Mouse (Mus musculus): ENCODE data around the gene Smg5. TPM values are rescaled to one million over a fixed set of nuclear protein-coding genes. Genes with fewer than 3 reads are reported as not detected.

Gene Smg5
- polyA plus RNA-seq, 1 experiment from 2014 or later: 31.8 TPM

DNA sequence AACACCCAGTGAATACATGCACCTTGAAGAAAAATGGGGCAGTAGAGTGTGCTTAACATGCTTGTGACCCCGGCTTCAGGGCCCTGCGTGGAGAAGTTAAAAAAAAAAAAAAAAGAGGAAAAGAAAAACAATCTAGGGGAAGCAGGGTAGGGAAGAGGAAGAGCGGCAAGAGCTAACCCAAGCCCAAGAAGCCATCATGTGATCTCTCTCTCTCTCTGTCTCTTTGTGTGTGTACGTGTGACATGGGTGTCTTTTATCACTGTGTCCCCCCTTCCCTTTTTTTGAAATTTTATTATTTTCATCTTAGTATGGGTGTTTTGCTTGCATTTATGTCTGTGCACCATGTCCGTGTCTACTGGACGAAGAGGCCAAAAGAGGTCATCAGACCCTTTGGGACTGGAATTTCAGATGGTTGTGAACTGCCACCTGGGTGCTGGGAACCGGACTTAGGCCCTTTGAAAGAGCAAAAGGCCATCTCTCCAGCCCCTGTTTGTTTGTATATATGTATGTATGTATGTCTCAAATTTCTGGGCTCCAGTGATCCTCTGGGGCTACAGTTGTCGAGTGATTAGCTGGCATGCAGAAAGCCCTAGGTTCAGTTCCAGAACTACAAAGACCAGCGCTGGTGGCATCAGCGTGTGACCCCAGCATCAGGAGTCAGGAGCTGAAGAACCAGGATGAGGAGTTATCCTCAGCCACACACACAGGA lies 67.6 kb downstream of the Smg5 start:
- H3K36me3 ChIP-seq: peaks cover 48% of the 10 kb centered on the region
- H3K4me3 ChIP-seq (replicated peaks): no peak overlapping the region
- no peaks in the 10 kb centered on the region for H3K27me3 ChIP-seq
- H3K4me2 ChIP-seq: no peak overlapping the region
- H3K27ac ChIP-seq: no peak overlapping the region
- ATAC-seq (ENCODE audit: low read depth) (no peak), DNase-seq (no peak)
- peaks cover 26% of the 10 kb centered on the region for H3K4me1 ChIP-seq (replicated peaks)
- H3K9me3 ChIP-seq (replicated peaks): no peaks in the 10 kb centered on the region
- H3K9ac ChIP-seq: no peak overlapping the region
- 86% methylated on average over 10 of the region's 10 CpGs for WGBS (ENCODE audit: insufficient replicate concordance)

- DNase-seq: peak; percentile 63
- no peak for ATAC-seq (ENCODE audit: low read depth)
- Histone ChIP-seq H3K9me3 (replicated peaks) (no peaks in the 10 kb centered on the region), H3K9ac (peak overlapping the region; percentile 22; the same call in 1 of the 2 replicates), H3K27ac (no peak overlapping the region), H3K36me3 (peaks cover 40% of the 10 kb centered on the region), H3K27me3 (no peaks in the 10 kb centered on the region), H3K4me3 (replicated peaks) (no peak overlapping the region), H3K4me1 (replicated peaks) (peaks cover 54% of the 10 kb centered on the region), H3K4me2 (0 out of 2 replicates have a peak overlapping the region, but pooled peaks have one; percentile 2)
- WGBS (ENCODE audit: insufficient replicate concordance): 4% methylated on average over 2 of the region's 2 CpGs
Observed at GRCm38 (mm10) chr3:88407090-88407489, 71.0 kb downstream of the Smg5 start.

DNA sequence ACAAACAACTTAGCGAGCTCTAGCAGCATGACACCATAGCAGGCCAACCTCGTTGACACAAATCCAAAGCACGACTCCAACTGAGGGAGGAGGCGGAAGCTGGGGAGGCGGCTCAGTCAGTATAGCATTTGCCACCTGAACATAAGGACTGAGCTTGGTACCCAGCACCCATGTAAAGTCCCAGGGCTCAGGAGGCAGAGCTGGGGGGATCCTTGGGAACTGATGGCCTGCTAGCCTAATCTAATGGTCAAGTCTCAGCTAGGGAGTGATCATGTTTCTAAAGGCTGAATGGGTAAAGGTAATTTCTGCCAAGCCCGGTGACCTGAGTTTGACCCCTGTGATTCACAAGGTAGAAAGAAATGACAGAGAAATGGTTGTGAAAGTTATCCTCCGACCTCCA lies 71.5 kb downstream of the Smg5 start:
- ATAC-seq (ENCODE audit: low read depth): no peak
- no peaks in the 10 kb centered on the region for H3K9me3 ChIP-seq (replicated peaks)
- peak overlapping the region; percentile 2; the same call in 1 of the 2 replicates for H3K4me2 ChIP-seq
- peaks cover 40% of the 10 kb centered on the region for H3K36me3 ChIP-seq
- WGBS (ENCODE audit: insufficient replicate concordance): 53% methylated on average over 7 of the region's 7 CpGs
- no peaks in the 10 kb centered on the region for H3K27me3 ChIP-seq
- no peak overlapping the region for H3K27ac ChIP-seq
- no peak for DNase-seq
- H3K4me1 ChIP-seq (replicated peaks): peaks cover 58% of the 10 kb centered on the region
- H3K4me3 ChIP-seq (replicated peaks): no peak overlapping the region; the same call in 1 of the 2 replicates
- peak overlapping the region; percentile 4; the same call in 1 of the 2 replicates for H3K9ac ChIP-seq

DNA sequence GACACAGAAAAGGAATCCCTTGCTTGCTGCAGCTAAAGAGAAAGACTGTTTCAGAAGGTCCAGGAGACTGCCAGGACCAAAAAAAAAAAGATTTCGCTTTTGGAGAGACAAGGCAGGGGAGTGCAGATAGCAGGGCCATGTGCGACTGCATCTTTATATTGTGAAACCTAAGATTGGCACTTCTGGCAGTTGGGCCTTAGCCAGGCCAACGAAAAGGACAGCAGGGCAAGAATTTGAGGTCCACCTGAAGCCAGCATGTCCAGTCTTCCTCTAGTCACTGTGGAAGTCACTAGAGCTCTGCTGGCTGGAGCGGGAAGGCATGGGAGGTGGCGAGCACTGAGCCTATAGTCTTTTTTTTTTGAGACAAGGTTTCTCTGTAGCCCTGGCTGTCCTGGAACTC lies 72.9 kb downstream of the Smg5 start:
- WGBS (ENCODE audit: insufficient replicate concordance): 32% methylated on average over 5 of the region's 5 CpGs
- H3K4me3 ChIP-seq (replicated peaks): peak overlapping the region; percentile 77
- no peaks in the 10 kb centered on the region for H3K27me3 ChIP-seq
- H3K4me2 ChIP-seq: peak overlapping the region; percentile 92
- peak overlapping the region; percentile 91 for H3K27ac ChIP-seq
- H3K9ac ChIP-seq: peak overlapping the region; percentile 86
- DNase-seq (no peak), ATAC-seq (ENCODE audit: low read depth) (no peak)
- no peaks in the 10 kb centered on the region for H3K9me3 ChIP-seq (replicated peaks)
- H3K36me3 ChIP-seq: peaks cover 43% of the 10 kb centered on the region
- peaks cover 71% of the 10 kb centered on the region for H3K4me1 ChIP-seq (replicated peaks)

GRCm38 (mm10) chr3:88409741-88410644 lies 73.9 kb downstream of the Smg5 start, which contains the start of gene Pmf1:
TSS of gene Pmf1 (minus strand) at chr3:88410331.
- peak within 1 kb of the TSS; percentile 92 for H3K4me2 ChIP-seq
- H3K9ac ChIP-seq: peak within 1 kb of the TSS; percentile 86
- no peaks in the 10 kb centered on the region for H3K27me3 ChIP-seq
- peak within 1 kb of the TSS; percentile 77 for H3K4me3 ChIP-seq (replicated peaks)
- H3K36me3 ChIP-seq: peaks cover 43% of the 10 kb centered on the region
- WGBS (ENCODE audit: insufficient replicate concordance): under 1% methylated on average over 54 of the region's 54 CpGs
- DNase-seq (peak; percentile 91), ATAC-seq (ENCODE audit: low read depth) (peak; percentile 91)
- no peaks in the 10 kb centered on the region for H3K9me3 ChIP-seq (replicated peaks)
- H3K4me1 ChIP-seq (replicated peaks): peaks cover 75% of the 10 kb centered on the region
- H3K27ac ChIP-seq: peak within 1 kb of the TSS; percentile 91

DNA sequence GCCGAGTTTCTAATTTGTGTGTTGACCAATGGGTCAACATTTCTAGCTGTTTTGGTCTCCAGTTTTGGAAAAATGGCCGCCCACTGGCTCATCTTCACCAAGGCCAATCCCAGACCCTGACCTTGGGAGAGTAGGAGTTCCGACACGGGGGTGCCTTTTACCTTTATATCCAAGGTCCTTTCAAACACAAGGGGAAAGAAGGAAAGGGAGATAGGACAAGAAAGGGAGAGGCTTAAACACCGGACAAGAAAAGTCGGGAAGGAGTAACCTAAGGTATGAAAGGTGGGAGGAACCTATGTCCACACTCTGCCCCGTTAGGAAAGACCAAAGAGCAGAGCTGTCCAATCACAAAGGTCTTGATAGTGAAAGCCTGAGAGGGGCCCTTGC lies 74.6 kb downstream of the Smg5 start:
- DNase-seq (peak; percentile 19), ATAC-seq (ENCODE audit: low read depth) (no peak)
- H3K9me3 ChIP-seq (replicated peaks): no peaks in the 10 kb centered on the region
- peak overlapping the region; percentile 86 for H3K9ac ChIP-seq
- H3K4me1 ChIP-seq (replicated peaks): peaks cover 82% of the 10 kb centered on the region
- 27% methylated on average over 7 of the region's 7 CpGs for WGBS (ENCODE audit: insufficient replicate concordance)
- peaks cover 46% of the 10 kb centered on the region for H3K36me3 ChIP-seq
- H3K27ac ChIP-seq: peak overlapping the region; percentile 91
- H3K4me2 ChIP-seq: peak overlapping the region; percentile 92
- H3K27me3 ChIP-seq: no peaks in the 10 kb centered on the region
- peak overlapping the region; percentile 77 for H3K4me3 ChIP-seq (replicated peaks)

DNA sequence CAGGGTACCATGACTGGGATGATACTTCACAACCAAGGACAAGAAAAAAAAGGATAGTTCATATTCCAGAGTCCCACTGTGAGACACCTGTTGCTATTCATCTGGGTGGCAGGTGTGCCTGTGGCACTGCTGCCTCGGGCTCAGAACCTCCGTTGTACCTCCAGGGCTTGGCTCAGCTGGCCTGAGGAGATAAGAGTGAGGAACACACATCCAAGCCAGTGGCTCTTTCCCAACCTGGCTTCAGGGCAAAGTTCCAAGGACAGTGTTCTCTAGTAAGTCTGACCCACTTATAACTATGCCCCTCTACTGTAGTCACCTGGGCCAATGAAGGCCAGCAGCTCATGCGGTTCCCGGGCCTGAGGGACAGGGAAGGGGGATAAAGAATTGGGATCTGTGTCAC lies 75.6 kb downstream of the Smg5 start:
- peak overlapping the region; percentile 92 for H3K4me2 ChIP-seq
- WGBS (ENCODE audit: insufficient replicate concordance): 49% methylated on average over 4 of the region's 4 CpGs
- peaks cover 86% of the 10 kb centered on the region for H3K4me1 ChIP-seq (replicated peaks)
- peak overlapping the region; percentile 91 for H3K27ac ChIP-seq
- H3K9me3 ChIP-seq (replicated peaks): no peaks in the 10 kb centered on the region
- peak overlapping the region; percentile 6; the same call in 1 of the 2 replicates for H3K4me3 ChIP-seq (replicated peaks)
- peak; percentile 50 for DNase-seq
- no peaks in the 10 kb centered on the region for H3K27me3 ChIP-seq
- peaks cover 56% of the 10 kb centered on the region for H3K36me3 ChIP-seq
- H3K9ac ChIP-seq: peak overlapping the region; percentile 86
- ATAC-seq (ENCODE audit: low read depth): peak; percentile 59

Other genes starting within 250 kb of the Smg5 start
- 5.5 and 7.5 TPM in 2 replicates for gene Mef2d, start 193.9 kb upstream of the Smg5 start, polyA plus RNA-seq (2015; fragmentation: Nextera tagmentation; extraction: Ambion mirVana)
- 14.7 and 15.4 TPM in 2 replicates for gene Rhbg, start 81.6 kb upstream of the Smg5 start, polyA plus RNA-seq (2015; fragmentation: Nextera tagmentation; extraction: Ambion mirVana)
- gene Gm38392, start 49.0 kb upstream of the Smg5 start, polyA plus RNA-seq (2015; fragmentation: Nextera tagmentation; extraction: Ambion mirVana): 1.3 TPM in 1 of 2 replicates, not detected in the other
- gene Tsacc, start 39.3 kb upstream of the Smg5 start, polyA plus RNA-seq (2015; fragmentation: Nextera tagmentation; extraction: Ambion mirVana): 6.3 and 6.9 TPM in 2 replicates
- gene Cct3, start 39.1 kb upstream of the Smg5 start, polyA plus RNA-seq (2015; fragmentation: Nextera tagmentation; extraction: Ambion mirVana): 376 and 404 TPM in 2 replicates
- 89.4 and 92.9 TPM in 2 replicates for gene Glmp, start 11.2 kb upstream of the Smg5 start, polyA plus RNA-seq (2015; fragmentation: Nextera tagmentation; extraction: Ambion mirVana)
- gene Tmem79, start 112 bp upstream of the Smg5 start, polyA plus RNA-seq (2015; fragmentation: Nextera tagmentation; extraction: Ambion mirVana): 1.5 TPM in 2 replicates
- gene Paqr6, start 28.3 kb downstream of the Smg5 start, polyA plus RNA-seq (2015; fragmentation: Nextera tagmentation; extraction: Ambion mirVana): 7.5 and 7.7 TPM in 2 replicates
- 0.17 and 0.29 TPM in 2 replicates for gene Bglap3, start 36.5 kb downstream of the Smg5 start, polyA plus RNA-seq (2015; fragmentation: Nextera tagmentation; extraction: Ambion mirVana)
- gene Bglap2, start 42.4 kb downstream of the Smg5 start, polyA plus RNA-seq (2015; fragmentation: Nextera tagmentation; extraction: Ambion mirVana): not detected in 2 replicates
- not detected in 2 replicates for gene Bglap, start 48.2 kb downstream of the Smg5 start, polyA plus RNA-seq (2015; fragmentation: Nextera tagmentation; extraction: Ambion mirVana)
- gene Pmf1, start 74.1 kb downstream of the Smg5 start, polyA plus RNA-seq (2015; fragmentation: Nextera tagmentation; extraction: Ambion mirVana): 97.1 and 105 TPM in 2 replicates
- gene Slc25a44, start 88.9 kb downstream of the Smg5 start, polyA plus RNA-seq (2015; fragmentation: Nextera tagmentation; extraction: Ambion mirVana): 10.4 and 13.2 TPM in 2 replicates
- 13.8 and 15.8 TPM in 2 replicates for gene Sema4a, start 124.9 kb downstream of the Smg5 start, polyA plus RNA-seq (2015; fragmentation: Nextera tagmentation; extraction: Ambion mirVana)
- 165 and 184 TPM in 2 replicates for gene Lmna, start 173.7 kb downstream of the Smg5 start, polyA plus RNA-seq (2015; fragmentation: Nextera tagmentation; extraction: Ambion mirVana)
- gene Mex3a, start 196.1 kb downstream of the Smg5 start, polyA plus RNA-seq (2015; fragmentation: Nextera tagmentation; extraction: Ambion mirVana): 1.2 and 1.5 TPM in 2 replicates
- gene Rab25, start 212.0 kb downstream of the Smg5 start, polyA plus RNA-seq (2015; fragmentation: Nextera tagmentation; extraction: Ambion mirVana): 0.15 TPM in 1 of 2 replicates, not detected in the other
- gene Lamtor2, start 216.8 kb downstream of the Smg5 start, polyA plus RNA-seq (2015; fragmentation: Nextera tagmentation; extraction: Ambion mirVana): 88.4 and 95.9 TPM in 2 replicates
- 20.7 and 22.8 TPM in 2 replicates for gene Ubqln4, start 217.5 kb downstream of the Smg5 start, polyA plus RNA-seq (2015; fragmentation: Nextera tagmentation; extraction: Ambion mirVana)
- 187 and 206 TPM in 2 replicates for gene Ssr2, start 239.6 kb downstream of the Smg5 start, polyA plus RNA-seq (2015; fragmentation: Nextera tagmentation; extraction: Ambion mirVana)